Mouse (Mus musculus): ENCODE measurements around the gene Uckl1. TPM values are rescaled to one million over a fixed set of nuclear protein-coding genes. Genes with fewer than 3 reads are reported as not detected.
A peak's percentile ranks its signal among the peaks of the same experiment; 100 is the strongest.

The Uckl1 gene
- polyA plus RNA-seq, 1 experiment: 65.1 TPM

DNA sequence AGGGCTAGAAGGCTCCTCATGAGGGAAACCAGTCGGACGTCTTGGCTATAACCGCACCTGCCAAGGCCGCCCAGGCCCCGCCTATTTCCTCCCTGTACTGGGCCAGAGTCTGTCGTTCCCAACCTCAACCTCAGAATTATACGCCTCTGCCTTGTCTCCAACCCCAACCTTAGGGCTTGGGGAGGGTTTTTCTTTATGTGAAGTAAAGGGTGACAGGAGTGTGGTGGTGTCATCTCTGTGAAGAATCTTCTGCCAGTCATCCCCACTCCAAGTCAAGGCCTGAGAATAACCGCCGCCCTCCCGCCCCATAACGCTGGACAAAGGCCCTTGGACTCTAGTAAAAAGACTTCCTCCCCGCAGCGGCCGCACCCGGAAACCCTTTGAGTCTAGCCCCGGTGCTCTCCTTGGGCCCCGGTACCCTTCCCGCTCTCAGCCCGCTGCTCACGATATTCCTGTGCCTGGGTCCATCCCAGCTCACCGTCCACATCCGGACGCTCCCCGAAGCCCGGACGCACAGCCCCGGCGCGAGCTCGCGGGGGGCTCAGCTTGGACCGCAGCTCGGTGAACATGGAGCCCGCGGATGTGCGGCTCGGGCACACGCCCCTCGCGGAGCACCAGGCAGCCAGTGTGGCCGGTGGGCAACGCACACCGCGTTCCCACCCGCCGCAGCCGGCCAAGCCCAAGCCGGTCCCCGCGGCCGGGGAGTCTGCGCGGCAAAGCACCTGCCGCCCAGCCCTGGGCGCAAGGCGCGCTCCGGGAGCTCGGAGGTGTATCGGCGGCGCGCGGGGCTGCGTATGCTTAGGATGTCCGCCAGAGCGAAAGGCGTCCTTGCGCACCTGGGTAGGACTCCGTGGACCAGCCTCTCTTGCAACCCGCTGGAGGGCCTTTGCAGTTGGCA is 14.0 kb upstream of the Uckl1 start, which contains the start of gene Samd10:
TSS of gene Samd10 (minus strand) at position 759 of the 898 bp plus-strand sequence.
- Histone ChIP-seq H3K4me1 (ENCODE audit: control insufficient read depth, insufficient read depth, low read length) (peaks cover 8% of the 10 kb centered on the region; the same call in 1 of the 2 replicates), H3K27ac (ENCODE audit: insufficient read depth, low read length) (no peak within 1 kb of the TSS)
- TF ChIP-seq POLR2A (IDR thresholded peaks at IDR 0.05; ENCODE audit: low read depth, low read length): no peak; the same call in 1 of the 2 replicates
- no peak for TF ChIP-seq CTCF (IDR thresholded peaks at IDR 0.05; ENCODE audit: borderline replicate concordance, insufficient read depth, low read length)

DNA sequence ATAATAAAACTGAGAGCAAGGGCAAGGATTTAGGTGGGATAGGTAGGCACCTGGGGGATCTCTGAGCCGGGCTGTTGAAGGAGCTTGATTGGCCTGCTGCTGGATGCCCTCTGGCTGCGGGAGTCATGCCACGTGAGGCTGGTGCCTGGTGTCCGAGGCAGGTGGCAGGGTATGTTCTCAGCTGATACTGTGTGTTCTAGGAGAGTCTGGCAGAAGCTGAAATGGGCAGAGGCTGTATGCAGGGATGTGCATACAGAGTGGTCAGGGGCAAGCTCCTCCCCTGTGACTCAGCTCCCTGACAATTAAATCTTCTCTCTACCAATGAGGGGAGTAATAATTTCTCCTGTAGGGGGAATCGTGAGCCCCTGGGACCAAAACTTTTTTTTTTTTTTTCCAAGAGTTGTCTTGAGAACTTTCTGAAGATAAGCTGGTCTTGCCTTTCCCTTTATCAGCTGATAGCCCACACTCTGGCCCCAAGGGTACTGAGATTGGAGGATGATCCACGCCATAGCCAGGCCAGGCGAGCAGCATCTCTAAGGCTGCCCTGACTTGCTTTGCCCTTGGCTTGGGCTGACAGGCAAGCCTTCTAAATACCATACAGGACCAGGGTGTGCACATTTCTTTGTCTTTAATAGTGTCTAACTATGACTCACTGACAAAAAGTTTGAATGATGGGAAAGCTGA is 12.8 kb upstream of the Uckl1 start:
- TF ChIP-seq POLR2A (IDR thresholded peaks at IDR 0.05; ENCODE audit: low read depth, low read length) (0 out of 2 replicates have a peak, but pooled peaks have one; percentile 14), CTCF (IDR thresholded peaks at IDR 0.05; ENCODE audit: borderline replicate concordance, insufficient read depth, low read length) (no peak)
- Histone ChIP-seq H3K4me3 (ENCODE audit: insufficient read depth, low read length) (no peak overlapping the region), H3K4me1 (ENCODE audit: control insufficient read depth, insufficient read depth, low read length) (peaks cover 8% of the 10 kb centered on the region; the same call in 1 of the 2 replicates)

More for the DNA sequence above, 14.0 kb upstream of the Uckl1 start, which contains the start of gene Samd10:
- peak within 1 kb of the TSS; percentile 56 for H3K4me3 ChIP-seq (ENCODE audit: insufficient read depth, low read length)

DNA sequence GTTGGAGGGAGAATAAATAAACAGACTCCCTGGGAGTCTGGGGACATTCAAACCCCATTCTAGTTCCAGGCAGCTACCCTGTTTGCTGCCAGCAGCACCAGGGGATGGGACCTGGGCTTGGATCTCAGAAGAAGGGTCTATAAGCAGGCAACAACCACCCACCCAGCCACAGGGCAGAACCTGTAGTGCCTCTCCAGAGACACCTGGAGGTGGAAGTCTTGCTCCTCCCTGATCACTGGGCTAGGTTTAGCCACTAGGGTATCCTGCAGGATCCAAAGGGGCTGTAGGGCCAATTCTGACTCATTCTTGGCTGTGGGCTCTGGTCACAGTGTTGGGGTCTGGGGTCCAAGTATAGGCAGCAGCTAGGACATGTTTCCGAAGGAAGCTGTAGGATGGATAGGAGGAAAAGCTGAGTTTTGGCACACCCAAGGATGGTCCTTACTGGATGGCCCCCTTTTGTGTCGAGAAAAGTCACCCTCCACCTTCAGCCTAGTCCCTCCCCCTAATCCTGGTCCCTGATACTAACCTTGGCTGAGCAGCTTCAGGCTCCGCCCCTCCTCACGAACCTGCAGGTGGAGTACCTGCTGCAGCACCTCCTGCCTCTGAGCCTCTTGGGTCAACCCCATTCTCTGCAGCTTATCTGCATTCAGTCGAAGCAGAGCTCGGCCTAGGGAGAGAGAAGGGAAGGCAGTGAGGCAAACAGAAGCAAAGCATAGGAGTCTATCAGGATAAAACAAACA is 11.7 kb upstream of the Uckl1 start:
- no peak for TF ChIP-seq CTCF (IDR thresholded peaks at IDR 0.05; ENCODE audit: borderline replicate concordance, insufficient read depth, low read length)
- no peak for TF ChIP-seq POLR2A (IDR thresholded peaks at IDR 0.05; ENCODE audit: low read depth, low read length)
- Histone ChIP-seq H3K4me3 (ENCODE audit: insufficient read depth, low read length) (no peak overlapping the region), H3K4me1 (ENCODE audit: control insufficient read depth, insufficient read depth, low read length) (peaks cover 8% of the 10 kb centered on the region), H3K27ac (ENCODE audit: insufficient read depth, low read length) (no peak overlapping the region)

More for the DNA sequence above, 12.8 kb upstream of the Uckl1 start:
- no peak overlapping the region for H3K27ac ChIP-seq (ENCODE audit: insufficient read depth, low read length)

DNA sequence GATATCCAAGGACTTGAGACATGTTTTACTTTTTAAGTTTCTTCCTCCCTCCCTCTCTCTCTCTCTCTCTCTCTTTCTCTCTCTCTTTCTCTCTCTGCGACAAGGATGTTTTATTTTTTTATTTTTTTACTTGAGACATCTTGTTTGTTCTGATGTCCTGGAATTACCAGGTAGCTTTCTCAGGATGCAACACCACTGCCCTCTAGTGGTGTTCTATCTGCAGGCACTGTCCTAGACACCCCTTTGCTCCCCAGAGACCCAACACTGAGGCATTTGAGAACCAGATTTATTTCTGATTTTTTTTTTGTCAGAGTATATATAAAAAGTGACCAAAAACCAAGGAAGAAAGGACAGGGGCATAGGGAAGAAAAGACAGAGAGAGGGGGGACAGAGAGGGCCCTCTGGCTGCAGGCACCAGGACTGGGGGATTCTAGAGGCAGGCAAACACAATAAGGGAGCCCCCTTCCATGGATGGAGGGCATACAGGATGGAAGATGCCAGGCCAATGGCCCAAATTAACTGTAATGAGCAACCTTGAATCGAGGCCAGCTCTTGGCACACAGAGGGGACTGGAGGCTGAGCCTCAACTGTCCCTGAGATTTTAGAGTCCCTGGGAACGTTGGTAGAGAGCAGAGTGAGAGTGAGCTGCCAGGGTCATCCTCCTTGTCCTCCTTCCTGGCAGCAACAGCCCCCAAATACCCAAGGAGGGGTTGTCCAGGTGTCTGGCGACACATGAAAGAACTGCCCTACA is 10.4 kb upstream of the Uckl1 start:
- H3K27ac ChIP-seq (ENCODE audit: insufficient read depth, low read length): no peak overlapping the region
- TF ChIP-seq POLR2A (IDR thresholded peaks at IDR 0.05; ENCODE audit: low read depth, low read length) (no peak), CTCF (IDR thresholded peaks at IDR 0.05; ENCODE audit: borderline replicate concordance, insufficient read depth, low read length) (0 out of 2 replicates have a peak, but pooled peaks have one; percentile 13)
- no peak overlapping the region for H3K4me3 ChIP-seq (ENCODE audit: insufficient read depth, low read length)

DNA sequence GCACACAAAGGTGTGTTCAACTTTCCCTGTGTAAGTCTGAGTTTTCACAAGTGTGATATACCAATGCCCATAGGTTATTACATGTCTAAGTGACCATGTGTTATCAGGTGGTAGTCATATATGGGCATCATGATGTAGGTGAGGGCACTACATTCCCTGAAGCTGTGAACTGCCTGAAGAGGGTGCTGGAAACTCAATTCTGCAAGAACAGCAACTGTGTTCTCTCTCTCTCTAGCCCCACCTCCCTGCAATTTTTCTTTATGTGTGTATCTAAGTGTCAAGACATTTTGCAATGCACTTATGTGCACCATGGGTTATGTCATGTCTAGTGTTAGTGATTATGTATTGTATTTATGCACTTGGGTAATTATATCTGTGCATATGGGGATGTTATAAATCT is 9.2 kb upstream of the Uckl1 start:
- H3K4me1 ChIP-seq (ENCODE audit: control insufficient read depth, insufficient read depth, low read length): peaks cover 11% of the 10 kb centered on the region
- H3K4me3 ChIP-seq (ENCODE audit: insufficient read depth, low read length): no peak overlapping the region
- H3K27ac ChIP-seq (ENCODE audit: insufficient read depth, low read length): no peak overlapping the region
- TF ChIP-seq CTCF (IDR thresholded peaks at IDR 0.05; ENCODE audit: borderline replicate concordance, insufficient read depth, low read length): no peak
- no peak for TF ChIP-seq POLR2A (IDR thresholded peaks at IDR 0.05; ENCODE audit: low read depth, low read length)

More for the DNA sequence above, 10.4 kb upstream of the Uckl1 start:
- peaks cover 11% of the 10 kb centered on the region for H3K4me1 ChIP-seq (ENCODE audit: control insufficient read depth, insufficient read depth, low read length)

DNA sequence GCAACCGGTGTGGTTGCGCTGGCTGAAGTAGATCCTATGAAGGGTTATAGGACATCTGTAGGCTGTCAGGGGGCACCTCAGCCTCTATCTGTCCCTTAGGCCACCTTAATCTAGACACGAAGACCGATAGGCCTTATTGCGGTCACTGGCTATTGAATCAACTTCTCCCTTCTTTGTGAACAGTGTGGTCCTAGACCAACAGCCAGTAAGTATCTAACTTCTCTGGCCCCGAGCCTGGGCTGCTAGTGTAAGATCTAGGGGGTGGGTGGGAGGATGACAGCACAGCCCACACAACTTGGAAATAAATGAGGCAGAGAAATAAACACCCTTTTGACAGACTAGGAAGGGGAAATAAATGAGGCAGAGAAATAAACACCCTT is 8.3 kb upstream of the Uckl1 start:
- TF ChIP-seq POLR2A (IDR thresholded peaks at IDR 0.05; ENCODE audit: low read depth, low read length) (no peak), CTCF (IDR thresholded peaks at IDR 0.05; ENCODE audit: borderline replicate concordance, insufficient read depth, low read length) (no peak)
- Histone ChIP-seq H3K4me3 (ENCODE audit: insufficient read depth, low read length) (peak overlapping the region; percentile 56), H3K4me1 (ENCODE audit: control insufficient read depth, insufficient read depth, low read length) (peaks cover 11% of the 10 kb centered on the region), H3K27ac (ENCODE audit: insufficient read depth, low read length) (peak overlapping the region; percentile 37)

DNA sequence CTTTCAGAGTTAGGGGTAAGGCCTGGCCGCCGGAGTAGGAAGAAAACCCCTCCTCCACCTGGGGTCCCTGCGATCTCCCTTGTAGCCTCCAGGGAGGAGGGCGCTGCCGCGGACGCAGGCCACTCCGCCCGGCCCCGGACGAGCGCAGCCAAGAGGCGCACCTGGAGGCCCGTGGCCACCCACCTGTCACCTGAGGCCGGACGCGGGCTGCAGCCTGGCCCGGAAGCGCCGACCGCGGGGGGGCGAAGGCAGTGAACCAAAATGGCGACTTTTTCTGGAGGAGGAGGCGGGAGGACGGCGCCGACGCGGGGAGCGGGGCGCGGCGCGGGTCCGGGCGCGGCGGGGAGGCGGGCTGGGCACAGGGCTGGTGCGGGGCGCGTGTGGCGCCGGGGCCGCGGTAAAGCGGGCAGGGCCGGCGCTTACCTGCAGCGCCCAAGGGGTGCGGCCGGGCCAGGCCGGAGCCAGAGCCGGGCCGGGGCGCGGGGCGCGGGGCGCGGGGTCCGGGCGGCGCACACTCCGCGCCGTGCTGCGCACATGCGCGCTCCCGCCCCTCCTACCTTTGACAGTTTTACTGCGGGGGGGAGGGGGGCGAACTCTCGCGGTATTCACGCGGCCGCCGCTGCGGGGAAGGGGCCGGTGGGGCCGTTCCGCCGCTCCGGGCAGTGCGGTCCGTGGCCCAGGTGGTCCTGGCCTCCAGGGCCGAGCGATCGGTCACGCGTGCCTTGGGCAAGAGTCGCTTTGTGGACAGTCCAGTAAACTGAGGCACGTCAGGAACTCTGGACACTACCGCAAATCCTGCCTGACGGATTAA is 7.7 kb upstream of the Uckl1 start, which contains the start of gene Zfp512b:
TSS of gene Zfp512b (minus strand) at position 573 of the 811 bp plus-strand sequence.
- H3K4me1 ChIP-seq (ENCODE audit: control insufficient read depth, insufficient read depth, low read length): peaks cover 8% of the 10 kb centered on the region
- TF ChIP-seq CTCF (IDR thresholded peaks at IDR 0.05; ENCODE audit: borderline replicate concordance, insufficient read depth, low read length) (no peak), POLR2A (IDR thresholded peaks at IDR 0.05; ENCODE audit: low read depth, low read length) (peak; percentile 94)
- H3K27ac ChIP-seq (ENCODE audit: insufficient read depth, low read length): peak within 1 kb of the TSS; percentile 37
- peak within 1 kb of the TSS; percentile 96 for H3K4me3 ChIP-seq (ENCODE audit: insufficient read depth, low read length)

DNA sequence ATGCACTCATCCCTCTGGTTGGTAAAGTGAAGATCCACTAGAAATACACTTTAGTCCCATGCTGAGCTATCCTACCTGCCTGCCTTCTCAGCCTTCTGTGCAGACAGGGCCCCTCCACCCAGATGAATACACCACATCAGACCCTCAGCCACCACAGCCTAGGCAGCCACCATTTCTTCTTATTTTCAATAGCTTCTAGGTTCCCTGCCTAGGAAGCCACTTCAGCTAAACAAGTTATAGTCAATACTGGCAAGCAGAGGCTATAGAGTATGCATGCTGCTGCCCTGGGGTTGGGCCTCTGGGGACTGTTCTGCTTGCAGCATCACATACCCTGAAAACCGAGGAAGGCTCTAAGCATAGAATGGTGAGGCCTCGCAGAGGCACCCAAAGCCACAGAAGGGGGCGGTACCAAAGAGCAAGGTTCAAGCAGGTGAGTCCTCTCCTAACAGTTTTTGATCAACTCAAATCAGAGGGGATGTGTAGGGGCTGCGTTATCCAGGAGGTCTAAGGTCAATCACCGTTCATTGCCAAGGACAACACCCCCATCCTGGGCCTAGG is 6.9 kb upstream of the Uckl1 start, which contains the start of gene Prpf6:
TSS of gene Prpf6 (plus strand) at position 341 of the 558 bp plus-strand sequence.
- no peak for TF ChIP-seq CTCF (IDR thresholded peaks at IDR 0.05; ENCODE audit: borderline replicate concordance, insufficient read depth, low read length)
- TF ChIP-seq POLR2A (IDR thresholded peaks at IDR 0.05; ENCODE audit: low read depth, low read length): no peak
- peak within 1 kb of the TSS; percentile 96 for H3K4me3 ChIP-seq (ENCODE audit: insufficient read depth, low read length)
- peaks cover 3% of the 10 kb centered on the region; the same call in 1 of the 2 replicates for H3K4me1 ChIP-seq (ENCODE audit: control insufficient read depth, insufficient read depth, low read length)
- no peak within 1 kb of the TSS; the same call in 1 of the 2 replicates for H3K27ac ChIP-seq (ENCODE audit: insufficient read depth, low read length)

Data from embryonic fibroblast, embryonic 13.5 days (primary cell).